Mouse (Mus musculus): ENCODE measurements at regions not wholly inside any gene's neighbourhood (a gene's known extent, or its start where the extent isn't known, plus 50 kb on each side); places are given as distances from the start of the nearest gene placed in this dataset.

DNA sequence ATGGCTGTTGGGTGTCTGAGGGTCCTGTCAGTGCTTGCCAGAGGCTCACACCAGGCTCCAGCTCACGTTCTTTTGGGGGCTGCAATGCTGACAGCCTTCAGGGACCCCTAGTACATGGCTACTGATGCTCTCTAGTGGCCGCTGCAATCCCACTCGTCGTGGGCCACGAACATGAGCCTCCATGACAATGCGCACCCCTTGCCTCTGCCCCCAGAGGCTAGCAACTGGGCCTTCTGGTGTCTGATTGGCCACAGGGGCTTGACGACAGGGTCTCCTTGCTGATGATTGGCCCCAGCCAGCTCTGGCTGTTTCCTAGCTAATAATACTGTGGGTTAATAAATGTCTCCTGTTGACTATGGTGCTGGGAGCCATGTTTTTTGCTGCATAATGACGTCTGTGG lies 61.1 kb downstream of the Rtl1 start:
- H3K4me3 ChIP-seq (replicated peaks; ENCODE audit: low read length): peak overlapping the region; percentile 57
- no peak overlapping the region for H3K9ac ChIP-seq
- H3K4me2 ChIP-seq (replicated peaks): peak overlapping the region; percentile 51
- H3K36me3 ChIP-seq (replicated peaks; ENCODE audit: control insufficient read depth, insufficient read depth): no peaks in the 10 kb centered on the region
- H3K27ac ChIP-seq: peak overlapping the region; percentile 60; the same call in 1 of the 2 replicates
- ATAC-seq (ENCODE audit: low FRiP score) (0 out of 2 replicates have a peak, but pooled peaks have one; percentile 21), DNase-seq (ENCODE audit: low spot score) (peak; percentile 48)
- no peaks in the 10 kb centered on the region for H3K27me3 ChIP-seq (ENCODE audit: control insufficient read depth, insufficient read depth, low read length)
- WGBS: 71% methylated on average over 8 of the region's 8 CpGs
- no peaks in the 10 kb centered on the region for H3K4me1 ChIP-seq (replicated peaks; ENCODE audit: control insufficient read depth, insufficient read depth, low read length)
- peaks cover 20% of the 10 kb centered on the region for H3K9me3 ChIP-seq (ENCODE audit: control insufficient read depth, low read length)

DNA sequence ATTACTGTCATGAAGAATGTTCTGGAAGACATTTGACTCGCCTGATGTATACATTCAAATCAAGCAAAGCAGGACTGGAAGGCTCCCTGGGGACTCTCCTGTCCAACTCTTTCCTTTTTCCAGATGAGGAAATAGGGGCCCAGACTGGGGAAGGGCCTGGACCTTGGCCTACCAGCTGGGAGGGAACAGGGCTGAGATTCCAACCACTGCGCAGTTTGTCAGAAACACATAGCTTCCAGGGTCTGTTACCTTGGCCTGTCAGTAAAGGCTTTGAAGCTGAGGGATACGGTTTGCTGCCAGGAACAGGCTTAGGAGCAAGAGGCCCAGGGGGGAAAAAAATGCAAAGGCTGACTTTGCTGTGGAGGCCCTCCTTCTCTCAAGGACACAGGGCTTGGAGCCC lies 61.5 kb downstream of the Rtl1 start:
- Histone ChIP-seq H3K27me3 (ENCODE audit: control insufficient read depth, insufficient read depth, low read length) (no peaks in the 10 kb centered on the region), H3K27ac (peak overlapping the region; percentile 60; the same call in 1 of the 2 replicates)

DNA sequence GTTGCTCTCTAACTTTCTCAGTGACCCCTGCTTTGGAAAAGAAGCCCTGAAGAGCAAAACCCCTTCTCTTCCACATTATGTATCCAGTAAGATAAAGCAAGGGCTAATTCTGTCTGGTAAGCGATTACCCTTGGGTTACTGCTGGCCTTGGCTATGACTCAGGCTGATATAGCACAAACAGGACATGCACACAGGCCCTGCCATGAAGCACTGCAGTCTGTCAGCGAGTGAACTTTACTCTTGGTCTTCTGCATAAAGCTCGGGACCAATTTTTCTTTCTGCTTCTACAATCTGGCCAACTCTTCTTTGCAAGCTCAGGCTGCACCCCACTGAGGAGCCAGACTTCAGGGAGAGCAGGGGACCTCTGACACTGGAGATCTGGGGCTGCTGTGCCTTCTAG lies 63.6 kb downstream of the Rtl1 start:
- 82% methylated on average over 3 of the region's 3 CpGs for WGBS
- Histone ChIP-seq H3K4me1 (replicated peaks; ENCODE audit: control insufficient read depth, insufficient read depth, low read length) (no peaks in the 10 kb centered on the region), H3K27ac (no peak overlapping the region), H3K4me3 (replicated peaks; ENCODE audit: low read length) (no peak overlapping the region), H3K27me3 (ENCODE audit: control insufficient read depth, insufficient read depth, low read length) (no peaks in the 10 kb centered on the region), H3K9ac (no peak overlapping the region), H3K36me3 (replicated peaks; ENCODE audit: control insufficient read depth, insufficient read depth) (no peaks in the 10 kb centered on the region), H3K4me2 (replicated peaks) (no peak overlapping the region), H3K9me3 (ENCODE audit: control insufficient read depth, low read length) (peaks cover 20% of the 10 kb centered on the region)
- DNase-seq (ENCODE audit: low spot score): no peak
- no peak for ATAC-seq (ENCODE audit: low FRiP score)

More for the DNA sequence above, 61.5 kb downstream of the Rtl1 start:
- DNase-seq (ENCODE audit: low spot score): no peak
- WGBS: 93% methylated on average over 3 of the region's 3 CpGs
- ATAC-seq (ENCODE audit: low FRiP score): no peak
- peaks cover 20% of the 10 kb centered on the region for H3K9me3 ChIP-seq (ENCODE audit: control insufficient read depth, low read length)
- no peak overlapping the region for H3K4me2 ChIP-seq (replicated peaks)
- H3K4me1 ChIP-seq (replicated peaks; ENCODE audit: control insufficient read depth, insufficient read depth, low read length): no peaks in the 10 kb centered on the region
- H3K36me3 ChIP-seq (replicated peaks; ENCODE audit: control insufficient read depth, insufficient read depth): no peaks in the 10 kb centered on the region
- no peak overlapping the region for H3K9ac ChIP-seq
- H3K4me3 ChIP-seq (replicated peaks; ENCODE audit: low read length): no peak overlapping the region

DNA sequence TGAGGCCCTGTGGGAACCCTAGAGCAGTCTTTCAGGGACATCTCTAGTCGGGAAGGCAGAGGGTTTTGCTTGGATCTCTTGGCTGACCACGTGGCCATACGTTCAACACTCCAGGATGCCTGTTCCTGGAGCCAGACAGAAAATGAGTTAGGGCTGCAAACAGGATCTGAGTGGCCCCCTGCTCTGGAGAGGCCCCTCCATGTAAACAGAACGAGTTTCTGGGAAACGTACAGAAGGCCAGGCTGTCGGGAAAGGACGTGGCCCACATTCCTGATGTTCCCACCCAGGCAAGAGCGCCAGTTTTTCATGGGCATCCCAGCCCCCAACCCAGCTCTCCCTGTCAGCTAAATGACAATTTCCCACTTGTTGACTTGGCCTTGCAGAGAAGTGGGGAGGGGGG lies 67.7 kb downstream of the Rtl1 start:
- WGBS: 60% methylated on average over 8 of the region's 8 CpGs

DNA sequence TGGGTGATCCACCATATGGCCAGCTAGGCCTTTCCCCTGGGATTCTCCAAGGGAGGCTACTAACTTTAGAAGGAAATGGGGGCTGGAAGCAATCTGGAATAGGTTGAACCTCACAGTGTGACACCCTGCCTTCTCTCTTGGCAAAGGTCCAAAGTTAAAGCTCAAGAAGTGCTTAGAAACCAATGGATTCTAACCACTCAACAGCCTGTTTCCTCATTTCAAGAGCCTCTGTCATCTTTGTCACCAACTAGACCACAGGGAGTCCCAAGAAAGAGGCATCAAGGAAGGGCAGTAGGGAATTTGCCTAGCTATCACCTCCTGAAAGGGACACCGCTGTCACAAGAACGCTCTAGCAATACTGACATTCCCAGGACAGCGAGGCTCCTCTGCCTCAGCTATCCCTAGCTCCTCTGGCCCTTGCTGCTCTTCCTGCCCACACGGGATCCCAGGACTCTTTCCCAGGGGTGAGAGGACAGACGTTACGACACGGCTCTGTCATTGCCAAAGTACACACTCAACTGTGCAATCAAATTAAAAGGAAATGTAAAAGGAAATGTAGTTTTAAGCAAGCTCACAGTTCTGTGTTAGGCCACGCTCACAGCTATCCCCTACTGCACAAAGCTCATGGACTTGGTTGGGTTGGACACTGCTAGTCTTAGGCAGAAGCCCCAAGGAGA lies 68.6 kb downstream of the Rtl1 start:
- Histone ChIP-seq H3K36me3 (replicated peaks; ENCODE audit: control insufficient read depth, insufficient read depth) (no peaks in the 10 kb centered on the region), H3K4me2 (replicated peaks) (no peak overlapping the region), H3K27ac (no peak overlapping the region), H3K9me3 (ENCODE audit: control insufficient read depth, low read length) (peaks cover 36% of the 10 kb centered on the region), H3K4me3 (replicated peaks; ENCODE audit: low read length) (no peak overlapping the region), H3K4me1 (replicated peaks; ENCODE audit: control insufficient read depth, insufficient read depth, low read length) (0 out of 2 replicates have a peak, but pooled peaks cover 4% of the 10 kb centered on the region), H3K9ac (no peak overlapping the region), H3K27me3 (ENCODE audit: control insufficient read depth, insufficient read depth, low read length) (no peaks in the 10 kb centered on the region)
- ATAC-seq (ENCODE audit: low FRiP score) (no peak), DNase-seq (ENCODE audit: low spot score) (no peak)
- WGBS: 80% methylated on average over 8 of the region's 8 CpGs

More for the DNA sequence above, 67.7 kb downstream of the Rtl1 start:
- DNase-seq (ENCODE audit: low spot score): no peak
- 0 out of 2 replicates have a peak, but pooled peaks cover 4% of the 10 kb centered on the region for H3K4me1 ChIP-seq (replicated peaks; ENCODE audit: control insufficient read depth, insufficient read depth, low read length)
- H3K36me3 ChIP-seq (replicated peaks; ENCODE audit: control insufficient read depth, insufficient read depth): no peaks in the 10 kb centered on the region
- ATAC-seq (ENCODE audit: low FRiP score): no peak
- peaks cover 28% of the 10 kb centered on the region for H3K9me3 ChIP-seq (ENCODE audit: control insufficient read depth, low read length)
- H3K4me3 ChIP-seq (replicated peaks; ENCODE audit: low read length): no peak overlapping the region
- no peak overlapping the region for H3K4me2 ChIP-seq (replicated peaks)
- H3K9ac ChIP-seq: no peak overlapping the region
- H3K27ac ChIP-seq: no peak overlapping the region
- H3K27me3 ChIP-seq (ENCODE audit: control insufficient read depth, insufficient read depth, low read length): no peaks in the 10 kb centered on the region

DNA sequence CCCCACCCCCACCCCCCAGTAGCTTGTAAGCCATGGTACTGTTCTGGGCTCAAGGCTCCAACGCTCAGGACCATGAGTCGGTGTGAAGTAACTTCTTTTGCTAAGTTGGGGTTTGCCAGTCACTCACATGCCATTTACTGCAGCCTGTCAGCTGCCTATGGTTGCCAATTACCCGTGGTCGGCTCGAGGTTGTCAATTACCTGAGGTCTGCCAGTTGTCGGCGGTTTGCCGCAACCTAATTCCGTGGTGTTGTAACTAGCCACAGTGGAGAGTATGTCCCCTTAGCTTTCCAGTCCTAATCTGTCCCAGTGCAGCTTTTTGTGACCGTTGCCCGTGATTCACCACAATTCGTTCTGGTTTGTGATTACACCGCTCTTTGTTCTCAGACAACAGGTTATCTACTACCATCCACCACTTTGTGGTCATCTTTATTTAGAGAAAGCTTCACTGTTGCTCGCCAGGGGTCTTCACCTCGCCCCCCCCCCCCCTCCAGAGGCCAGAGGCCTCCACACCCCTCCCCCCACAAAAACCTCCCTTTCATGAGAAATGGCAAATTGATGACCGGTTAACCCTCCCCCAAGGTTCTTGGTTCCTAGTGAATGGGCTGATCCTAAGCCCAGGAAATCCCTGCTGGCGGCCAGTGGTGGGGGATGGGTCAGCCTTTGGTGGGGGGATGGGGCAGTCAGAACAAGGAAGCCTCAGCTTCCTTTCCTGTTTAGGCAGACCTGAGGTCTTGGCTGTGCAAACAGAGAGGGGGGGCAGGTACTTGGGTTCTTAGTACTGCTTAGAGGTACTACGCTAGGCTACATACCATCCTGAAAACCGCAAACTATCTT lies 69.7 kb downstream of the Rtl1 start:
- no peak overlapping the region for H3K27ac ChIP-seq
- peaks cover 40% of the 10 kb centered on the region for H3K9me3 ChIP-seq (ENCODE audit: control insufficient read depth, low read length)
- H3K4me3 ChIP-seq (replicated peaks; ENCODE audit: low read length): no peak overlapping the region
- no peaks in the 10 kb centered on the region for H3K36me3 ChIP-seq (replicated peaks; ENCODE audit: control insufficient read depth, insufficient read depth)
- no peak overlapping the region for H3K4me2 ChIP-seq (replicated peaks)
- ATAC-seq (ENCODE audit: low FRiP score): no peak
- no peak for DNase-seq (ENCODE audit: low spot score)
- H3K9ac ChIP-seq: no peak overlapping the region
- H3K4me1 ChIP-seq (replicated peaks; ENCODE audit: control insufficient read depth, insufficient read depth, low read length): 0 out of 2 replicates have a peak, but pooled peaks cover 4% of the 10 kb centered on the region
- 46% methylated on average over 19 of the region's 19 CpGs for WGBS
- H3K27me3 ChIP-seq (ENCODE audit: control insufficient read depth, insufficient read depth, low read length): no peaks in the 10 kb centered on the region

DNA sequence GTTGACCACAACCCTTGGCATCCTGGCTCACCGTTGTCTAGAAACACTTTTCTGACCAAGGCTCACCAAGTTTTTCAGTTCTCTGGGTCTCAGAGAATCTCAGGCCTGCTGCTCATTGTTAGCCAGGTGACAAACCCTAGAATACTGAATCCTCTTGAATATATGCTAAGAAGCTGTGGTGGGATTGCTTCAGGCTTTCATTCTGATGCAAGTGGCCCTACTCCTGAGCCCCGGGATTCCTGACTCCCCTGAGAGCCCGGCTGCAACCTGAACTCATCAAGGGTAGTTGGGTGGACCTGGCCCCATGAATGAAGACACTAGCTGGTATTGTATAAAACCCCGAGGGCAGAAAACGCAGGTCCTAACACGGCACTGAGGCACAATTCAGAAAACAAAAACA lies 70.6 kb downstream of the Rtl1 start:
- ATAC-seq (ENCODE audit: low FRiP score) (no peak), DNase-seq (ENCODE audit: low spot score) (no peak)
- Histone ChIP-seq H3K4me2 (replicated peaks) (no peak overlapping the region), H3K4me1 (replicated peaks; ENCODE audit: control insufficient read depth, insufficient read depth, low read length) (0 out of 2 replicates have a peak, but pooled peaks cover 4% of the 10 kb centered on the region), H3K4me3 (replicated peaks; ENCODE audit: low read length) (no peak overlapping the region), H3K9me3 (ENCODE audit: control insufficient read depth, low read length) (peaks cover 43% of the 10 kb centered on the region), H3K27me3 (ENCODE audit: control insufficient read depth, insufficient read depth, low read length) (no peaks in the 10 kb centered on the region), H3K27ac (no peak overlapping the region), H3K9ac (no peak overlapping the region), H3K36me3 (replicated peaks; ENCODE audit: control insufficient read depth, insufficient read depth) (no peaks in the 10 kb centered on the region)
- 56% methylated on average over 6 of the region's 6 CpGs for WGBS

DNA sequence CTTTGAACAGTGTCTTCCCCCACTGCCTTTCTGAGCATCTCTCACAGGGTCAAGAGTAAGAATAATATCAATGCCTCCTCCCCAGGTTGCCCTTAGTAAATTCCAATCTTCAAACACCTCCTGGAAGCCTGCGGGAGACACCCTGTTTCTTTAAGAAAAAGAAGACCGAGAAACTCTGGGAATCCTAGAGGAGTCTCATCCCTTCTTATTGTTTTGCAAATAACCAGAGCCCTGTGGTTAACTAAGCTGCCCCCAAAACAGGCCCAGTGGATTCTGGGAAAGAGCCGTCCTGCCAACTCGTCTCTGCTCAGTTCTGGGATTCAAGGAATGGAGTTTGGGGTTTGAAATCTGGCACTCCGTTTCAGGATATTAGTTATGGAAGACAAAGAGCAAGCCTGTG lies 71.2 kb downstream of the Rtl1 start:
- H3K9me3 ChIP-seq (ENCODE audit: control insufficient read depth, low read length): peaks cover 43% of the 10 kb centered on the region

DNA sequence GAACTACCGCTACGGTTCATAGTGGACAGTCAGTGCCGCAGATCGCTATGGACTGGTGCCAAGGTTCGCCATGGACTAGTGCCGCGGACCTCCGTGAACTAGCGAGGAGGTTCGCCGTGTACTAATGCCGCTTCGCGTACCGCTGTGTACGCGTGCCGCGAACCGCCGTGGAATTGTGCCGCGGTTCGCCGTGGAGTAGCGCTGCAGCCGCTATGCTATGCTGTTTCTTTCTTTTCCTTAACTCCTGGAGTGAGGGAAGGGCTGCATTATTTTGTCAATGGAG lies 71.9 kb downstream of the Rtl1 start:
- peak overlapping the region; percentile 47 for H3K4me2 ChIP-seq (replicated peaks)
- H3K9me3 ChIP-seq (ENCODE audit: control insufficient read depth, low read length): peaks cover 43% of the 10 kb centered on the region
- no peaks in the 10 kb centered on the region for H3K36me3 ChIP-seq (replicated peaks; ENCODE audit: control insufficient read depth, insufficient read depth)
- H3K9ac ChIP-seq: no peak overlapping the region; the same call in 1 of the 2 replicates
- DNase-seq (ENCODE audit: low spot score): no peak
- H3K27me3 ChIP-seq (ENCODE audit: control insufficient read depth, insufficient read depth, low read length): no peaks in the 10 kb centered on the region
- 0 out of 2 replicates have a peak, but pooled peaks cover 4% of the 10 kb centered on the region for H3K4me1 ChIP-seq (replicated peaks; ENCODE audit: control insufficient read depth, insufficient read depth, low read length)
- H3K4me3 ChIP-seq (replicated peaks; ENCODE audit: low read length): peak overlapping the region; percentile 24
- no peak overlapping the region for H3K27ac ChIP-seq
- no peak for ATAC-seq (ENCODE audit: low FRiP score)
- 58% methylated on average over 27 of the region's 27 CpGs for WGBS

More for the DNA sequence above, 71.2 kb downstream of the Rtl1 start:
- H3K9ac ChIP-seq: no peak overlapping the region
- no peak overlapping the region for H3K4me2 ChIP-seq (replicated peaks)
- 47% methylated on average over 5 of the region's 5 CpGs for WGBS
- ATAC-seq (ENCODE audit: low FRiP score) (no peak), DNase-seq (ENCODE audit: low spot score) (no peak)
- no peak overlapping the region for H3K27ac ChIP-seq
- no peaks in the 10 kb centered on the region for H3K27me3 ChIP-seq (ENCODE audit: control insufficient read depth, insufficient read depth, low read length)
- H3K4me1 ChIP-seq (replicated peaks; ENCODE audit: control insufficient read depth, insufficient read depth, low read length): 0 out of 2 replicates have a peak, but pooled peaks cover 4% of the 10 kb centered on the region
- H3K4me3 ChIP-seq (replicated peaks; ENCODE audit: low read length): no peak overlapping the region
- no peaks in the 10 kb centered on the region for H3K36me3 ChIP-seq (replicated peaks; ENCODE audit: control insufficient read depth, insufficient read depth)
